18 mouse cellular contexts compared by ENCODE assay signal in genomic region chr14:93380757-93381156, GRCm38 (mm10).
A peak's percentile ranks its signal among the peaks of the same experiment; 100 is the strongest.
DNase-seq lines count a peak whose midpoint lies in the region; ATAC-seq and TF ChIP-seq lines count a peak whose summit lies in the region.
"Had no signal": no experiment of that assay in that cellular context is flagged by ENCODE, and none has a peak within 500 bp of the region (broad histone marks: within the 10 kb centered on the region; RNA-seq: fewer than 3 reads in every experiment).

No protein-coding gene starts in this region.

- H3K9me3 ChIP-seq in limb, embryonic 13.5 days: no peaks in the 10 kb centered on the region
- no peaks in the 10 kb centered on the region for H3K9me3 ChIP-seq in limb, embryonic 10.5 days (replicated peaks)
- H3K9me3 ChIP-seq in forebrain, embryonic 12.5 days: no peaks in the 10 kb centered on the region
- H3K9me3 ChIP-seq in hindbrain, embryonic 14.5 days (ENCODE audit: control insufficient read depth, low read length): no peaks in the 10 kb centered on the region
- no peaks in the 10 kb centered on the region for H3K9me3 ChIP-seq in neural tube, embryonic 15.5 days (replicated peaks)
- H3K9me3 ChIP-seq: heart, embryonic 15.5 days; lung, embryonic 15.5 days; stomach, embryonic 15.5 days had no signal

- DNase-seq in limb, embryonic 10.5 days (ENCODE audit: low spot score): no peak
- no peak for DNase-seq in hindbrain, embryonic 14.5 days (ENCODE audit: low spot score)
- no peak for DNase-seq in kidney, adult 2 months
- DNase-seq in kidney, adult 9 months: no peak
- DNase-seq: adrenal gland, adult 8-10 months; gastrocnemius, postnatal 25 days; layer of hippocampus, postnatal 36 days; liver; thymus, postnatal 36 days had no signal

- 0 out of 2 replicates have a peak, but pooled peaks have one; percentile 19 for ATAC-seq in limb, embryonic 13.5 days (ENCODE audit: low FRiP score, low read depth)
- peak; percentile 60; the same call in 1 of the 2 replicates for ATAC-seq in forebrain, embryonic 12.5 days (ENCODE audit: low FRiP score)
- peak; percentile 53; the same call in 1 of the 2 replicates for ATAC-seq in hindbrain, embryonic 14.5 days (ENCODE audit: low FRiP score)
- peak; percentile 68 for ATAC-seq in neural tube, embryonic 15.5 days (ENCODE audit: low FRiP score)
- ATAC-seq: inflammation-experienced regulatory T-cells, adult 6 months; Patski had no signal

- 0 out of 2 replicates have a peak, but pooled peaks cover 4% of the 10 kb centered on the region for H3K4me1 ChIP-seq in limb, embryonic 13.5 days
- H3K4me1 ChIP-seq in limb, embryonic 10.5 days: no peaks in the 10 kb centered on the region
- 0 out of 2 replicates have a peak, but pooled peaks cover 3% of the 10 kb centered on the region for H3K4me1 ChIP-seq in forebrain, embryonic 12.5 days
- H3K4me1 ChIP-seq in hindbrain, embryonic 14.5 days (replicated peaks; ENCODE audit: control insufficient read depth, insufficient read depth, low read length): no peaks in the 10 kb centered on the region
- 0 out of 2 replicates have a peak, but pooled peaks cover 3% of the 10 kb centered on the region for H3K4me1 ChIP-seq in neural tube, embryonic 15.5 days
- H3K4me1 ChIP-seq in kidney, adult 2 months (ENCODE audit: control insufficient read depth, insufficient read depth, low read length): no peaks in the 10 kb centered on the region
- H3K4me1 ChIP-seq: heart, embryonic 15.5 days; lung, embryonic 15.5 days; stomach, embryonic 15.5 days had no signal

- 42% methylated on average over 1 of the region's 1 CpGs for WGBS in limb, embryonic 13.5 days
- 62% methylated on average over 1 of the region's 1 CpGs for WGBS in limb, embryonic 10.5 days
- WGBS in forebrain, embryonic 12.5 days: 43% methylated on average over 1 of the region's 1 CpGs
- 3% methylated on average over 1 of the region's 1 CpGs for WGBS in hindbrain, embryonic 14.5 days
- 23% methylated on average over 1 of the region's 1 CpGs for WGBS in neural tube, embryonic 15.5 days
- WGBS in kidney, adult 2 months: 51% methylated on average over 1 of the region's 1 CpGs

- no peak overlapping the region for H3K4me3 ChIP-seq in limb, embryonic 13.5 days
- no peak overlapping the region for H3K4me3 ChIP-seq in limb, embryonic 10.5 days
- H3K4me3 ChIP-seq in forebrain, embryonic 12.5 days (replicated peaks): no peak overlapping the region
- no peak overlapping the region for H3K4me3 ChIP-seq in hindbrain, embryonic 14.5 days (replicated peaks; ENCODE audit: low read length)
- no peak overlapping the region for H3K4me3 ChIP-seq in neural tube, embryonic 15.5 days (replicated peaks)
- H3K4me3 ChIP-seq in kidney, adult 2 months (ENCODE audit: insufficient read depth, low read depth, low read length): no peak overlapping the region
- H3K4me3 ChIP-seq: heart, embryonic 15.5 days; lung, embryonic 15.5 days; stomach, embryonic 15.5 days had no signal

- no peak for TF ChIP-seq CTCF in kidney, adult 2 months (conservative IDR thresholded peaks at IDR 0.05; ENCODE audit: insufficient read depth, insufficient read length, low read depth, low read length)

- H3K36me3 ChIP-seq in limb, embryonic 13.5 days: no peaks in the 10 kb centered on the region
- H3K36me3 ChIP-seq in limb, embryonic 10.5 days: no peaks in the 10 kb centered on the region
- H3K36me3 ChIP-seq in forebrain, embryonic 12.5 days (replicated peaks): no peaks in the 10 kb centered on the region
- no peaks in the 10 kb centered on the region for H3K36me3 ChIP-seq in hindbrain, embryonic 14.5 days (replicated peaks; ENCODE audit: control insufficient read depth, insufficient read depth)
- H3K36me3 ChIP-seq in neural tube, embryonic 15.5 days: no peaks in the 10 kb centered on the region
- no peaks in the 10 kb centered on the region for H3K36me3 ChIP-seq in kidney, adult 2 months (ENCODE audit: control insufficient read depth, insufficient read depth, low read length)
- H3K36me3 ChIP-seq: heart, embryonic 15.5 days; lung, embryonic 15.5 days; stomach, embryonic 15.5 days had no signal

- no peak overlapping the region for H3K9ac ChIP-seq in limb, embryonic 13.5 days
- H3K9ac ChIP-seq in forebrain, embryonic 12.5 days: no peak overlapping the region
- no peak overlapping the region for H3K9ac ChIP-seq in hindbrain, embryonic 14.5 days
- H3K9ac ChIP-seq in neural tube, embryonic 15.5 days (replicated peaks): no peak overlapping the region
- H3K9ac ChIP-seq: heart, embryonic 15.5 days; lung, embryonic 15.5 days; stomach, embryonic 15.5 days had no signal

- H3K27ac ChIP-seq in limb, embryonic 13.5 days: no peak overlapping the region
- no peak overlapping the region for H3K27ac ChIP-seq in limb, embryonic 10.5 days
- peak overlapping the region; percentile 21; the same call in 1 of the 2 replicates for H3K27ac ChIP-seq in forebrain, embryonic 12.5 days
- no peak overlapping the region for H3K27ac ChIP-seq in hindbrain, embryonic 14.5 days
- H3K27ac ChIP-seq in neural tube, embryonic 15.5 days (replicated peaks): no peak overlapping the region
- H3K27ac ChIP-seq in kidney, adult 2 months (ENCODE audit: insufficient read depth, low read depth, low read length): no peak overlapping the region
- H3K27ac ChIP-seq: heart, embryonic 15.5 days; lung, embryonic 15.5 days; stomach, embryonic 15.5 days had no signal

- no peaks in the 10 kb centered on the region for H3K27me3 ChIP-seq in limb, embryonic 13.5 days
- no peaks in the 10 kb centered on the region for H3K27me3 ChIP-seq in limb, embryonic 10.5 days (ENCODE audit: low read depth, poor library complexity, severe bottlenecking)
- H3K27me3 ChIP-seq in forebrain, embryonic 12.5 days: no peaks in the 10 kb centered on the region
- no peaks in the 10 kb centered on the region for H3K27me3 ChIP-seq in hindbrain, embryonic 14.5 days (ENCODE audit: control insufficient read depth, insufficient read depth, low read length)
- no peaks in the 10 kb centered on the region for H3K27me3 ChIP-seq in neural tube, embryonic 15.5 days (replicated peaks)
- H3K27me3 ChIP-seq in kidney, adult 2 months (replicated peaks; ENCODE audit: control insufficient read depth, insufficient read depth, low read length): no peaks in the 10 kb centered on the region
- H3K27me3 ChIP-seq: CH12.LX; heart, embryonic 15.5 days; lung, embryonic 15.5 days; stomach, embryonic 15.5 days had no signal

- TF ChIP-seq POLR2A in kidney, adult 2 months (IDR thresholded peaks at IDR 0.05; ENCODE audit: low read depth, low read length): no peak

- no peak overlapping the region for H3K4me2 ChIP-seq in limb, embryonic 13.5 days (replicated peaks)
- no peak overlapping the region for H3K4me2 ChIP-seq in forebrain, embryonic 12.5 days
- no peak overlapping the region for H3K4me2 ChIP-seq in hindbrain, embryonic 14.5 days (replicated peaks)
- H3K4me2 ChIP-seq in neural tube, embryonic 15.5 days: no peak overlapping the region
- H3K4me2 ChIP-seq: heart, embryonic 15.5 days; lung, embryonic 15.5 days; stomach, embryonic 15.5 days had no signal
